Mouse (Mus musculus): ENCODE measurements around the gene Col4a3bp. TPM values are rescaled to one million over a fixed set of nuclear protein-coding genes. Genes with fewer than 3 reads are reported as not detected.

Gene Col4a3bp
- total and polyA plus RNA-seq, 2 experiments: 8.1 to 29.9 TPM

GRCm38 (mm10) chr13:96567977-96568376 lies 25.6 kb downstream of the Col4a3bp start:
- no peak overlapping the region for H3K9ac ChIP-seq (ENCODE audit: low read depth, low read length)
- WGBS: 54% methylated on average over 6 of the region's 6 CpGs
- H3K27ac ChIP-seq (replicated peaks; ENCODE audit: insufficient read depth, low read depth, low read length): peak overlapping the region; percentile 54
- no peak for TF ChIP-seq POLR2A (IDR thresholded peaks at IDR 0.05; ENCODE audit: extremely low read depth, insufficient read depth, low read length)
- TF ChIP-seq CTCF (IDR thresholded peaks at IDR 0.05; ENCODE audit: low read depth, low read length): no peak
- peaks cover 2% of the 10 kb centered on the region; the same call in 1 of the 2 replicates for H3K36me3 ChIP-seq (ENCODE audit: control insufficient read depth, insufficient read depth, low read length)
- peaks cover 20% of the 10 kb centered on the region for H3K4me1 ChIP-seq (ENCODE audit: control insufficient read depth, insufficient read depth, low read length)
- no peak overlapping the region for H3K4me3 ChIP-seq (ENCODE audit: insufficient read depth, low read depth, low read length)
- peak; percentile 66 for DNase-seq (ENCODE audit: extremely low read depth, low read depth, low spot score)
- peaks cover 18% of the 10 kb centered on the region; the same call in 1 of the 2 replicates for H3K79me2 ChIP-seq (ENCODE audit: control insufficient read depth, insufficient read depth, low read length)
- H3K27me3 ChIP-seq (ENCODE audit: control insufficient read depth, insufficient read depth, low read length): no peaks in the 10 kb centered on the region

GRCm38 (mm10) chr13:96570313-96571015 lies 28.0 kb downstream of the Col4a3bp start:
- WGBS: 25% methylated on average over 10 of the region's 10 CpGs
- Histone ChIP-seq H3K27ac (replicated peaks; ENCODE audit: insufficient read depth, low read depth, low read length) (peak overlapping the region; percentile 81), H3K4me3 (ENCODE audit: insufficient read depth, low read depth, low read length) (no peak overlapping the region), H3K4me1 (ENCODE audit: control insufficient read depth, insufficient read depth, low read length) (peaks cover 20% of the 10 kb centered on the region), H3K36me3 (ENCODE audit: control insufficient read depth, insufficient read depth, low read length) (peaks cover 2% of the 10 kb centered on the region; the same call in 1 of the 2 replicates), H3K27me3 (ENCODE audit: control insufficient read depth, insufficient read depth, low read length) (no peaks in the 10 kb centered on the region), H3K9ac (ENCODE audit: low read depth, low read length) (peak overlapping the region; percentile 55), H3K79me2 (ENCODE audit: control insufficient read depth, insufficient read depth, low read length) (peaks cover 19% of the 10 kb centered on the region; the same call in 1 of the 2 replicates)
- TF ChIP-seq POLR2A (IDR thresholded peaks at IDR 0.05; ENCODE audit: extremely low read depth, insufficient read depth, low read length): no peak
- no peak; the same call in 1 of the 2 replicates for TF ChIP-seq CTCF (IDR thresholded peaks at IDR 0.05; ENCODE audit: low read depth, low read length)
- DNase-seq (ENCODE audit: extremely low read depth, low read depth, low spot score): peak; percentile 99

GRCm38 (mm10) chr13:96571016-96571361 lies 28.6 kb downstream of the Col4a3bp start:
- peaks cover 19% of the 10 kb centered on the region; the same call in 1 of the 2 replicates for H3K79me2 ChIP-seq (ENCODE audit: control insufficient read depth, insufficient read depth, low read length)
- WGBS: 22% methylated on average over 6 of the region's 6 CpGs
- peaks cover 2% of the 10 kb centered on the region; the same call in 1 of the 2 replicates for H3K36me3 ChIP-seq (ENCODE audit: control insufficient read depth, insufficient read depth, low read length)
- no peak for DNase-seq (ENCODE audit: extremely low read depth, low read depth, low spot score)
- no peak for TF ChIP-seq CTCF (IDR thresholded peaks at IDR 0.05; ENCODE audit: low read depth, low read length)
- TF ChIP-seq POLR2A (IDR thresholded peaks at IDR 0.05; ENCODE audit: extremely low read depth, insufficient read depth, low read length): no peak
- H3K27me3 ChIP-seq (ENCODE audit: control insufficient read depth, insufficient read depth, low read length): no peaks in the 10 kb centered on the region
- peak overlapping the region; percentile 55 for H3K9ac ChIP-seq (ENCODE audit: low read depth, low read length)
- H3K4me3 ChIP-seq (ENCODE audit: insufficient read depth, low read depth, low read length): peak overlapping the region; percentile 20; the same call in 1 of the 2 replicates
- peak overlapping the region; percentile 81 for H3K27ac ChIP-seq (replicated peaks; ENCODE audit: insufficient read depth, low read depth, low read length)
- H3K4me1 ChIP-seq (ENCODE audit: control insufficient read depth, insufficient read depth, low read length): peaks cover 22% of the 10 kb centered on the region

GRCm38 (mm10) chr13:96574170-96574569 lies 31.8 kb downstream of the Col4a3bp start:
- TF ChIP-seq CTCF (IDR thresholded peaks at IDR 0.05; ENCODE audit: low read depth, low read length): no peak
- no peak for TF ChIP-seq POLR2A (IDR thresholded peaks at IDR 0.05; ENCODE audit: extremely low read depth, insufficient read depth, low read length)
- H3K9ac ChIP-seq (ENCODE audit: low read depth, low read length): no peak overlapping the region
- H3K4me1 ChIP-seq (ENCODE audit: control insufficient read depth, insufficient read depth, low read length): peaks cover 20% of the 10 kb centered on the region
- H3K27me3 ChIP-seq (ENCODE audit: control insufficient read depth, insufficient read depth, low read length): no peaks in the 10 kb centered on the region
- no peak overlapping the region for H3K27ac ChIP-seq (replicated peaks; ENCODE audit: insufficient read depth, low read depth, low read length)
- 90% methylated on average over 2 of the region's 2 CpGs for WGBS
- no peak for DNase-seq (ENCODE audit: extremely low read depth, low read depth, low spot score)
- H3K36me3 ChIP-seq (ENCODE audit: control insufficient read depth, insufficient read depth, low read length): peaks cover 2% of the 10 kb centered on the region; the same call in 1 of the 2 replicates
- H3K79me2 ChIP-seq (ENCODE audit: control insufficient read depth, insufficient read depth, low read length): peaks cover 10% of the 10 kb centered on the region; the same call in 1 of the 2 replicates
- no peak overlapping the region for H3K4me3 ChIP-seq (ENCODE audit: insufficient read depth, low read depth, low read length)

GRCm38 (mm10) chr13:96579104-96579503 lies 36.7 kb downstream of the Col4a3bp start:
- 86% methylated on average over 2 of the region's 2 CpGs for WGBS
- H3K4me1 ChIP-seq (ENCODE audit: control insufficient read depth, insufficient read depth, low read length): peaks cover 10% of the 10 kb centered on the region; the same call in 1 of the 2 replicates

GRCm38 (mm10) chr13:96579979-96580378 lies 37.6 kb downstream of the Col4a3bp start:
- TF ChIP-seq CTCF (IDR thresholded peaks at IDR 0.05; ENCODE audit: low read depth, low read length) (no peak), POLR2A (IDR thresholded peaks at IDR 0.05; ENCODE audit: extremely low read depth, insufficient read depth, low read length) (no peak)
- WGBS: 88% methylated on average over 1 of the region's 1 CpGs
- peaks cover 8% of the 10 kb centered on the region; the same call in 1 of the 2 replicates for H3K79me2 ChIP-seq (ENCODE audit: control insufficient read depth, insufficient read depth, low read length)

More at GRCm38 (mm10) chr13:96579104-96579503, 36.7 kb downstream of the Col4a3bp start:
- peaks cover 4% of the 10 kb centered on the region; the same call in 1 of the 2 replicates for H3K79me2 ChIP-seq (ENCODE audit: control insufficient read depth, insufficient read depth, low read length)
- no peak for DNase-seq (ENCODE audit: extremely low read depth, low read depth, low spot score)
- H3K27me3 ChIP-seq (ENCODE audit: control insufficient read depth, insufficient read depth, low read length): no peaks in the 10 kb centered on the region
- no peaks in the 10 kb centered on the region for H3K36me3 ChIP-seq (ENCODE audit: control insufficient read depth, insufficient read depth, low read length)
- TF ChIP-seq POLR2A (IDR thresholded peaks at IDR 0.05; ENCODE audit: extremely low read depth, insufficient read depth, low read length): no peak
- no peak for TF ChIP-seq CTCF (IDR thresholded peaks at IDR 0.05; ENCODE audit: low read depth, low read length)
- no peak overlapping the region for H3K9ac ChIP-seq (ENCODE audit: low read depth, low read length)
- no peak overlapping the region for H3K27ac ChIP-seq (replicated peaks; ENCODE audit: insufficient read depth, low read depth, low read length)
- H3K4me3 ChIP-seq (ENCODE audit: insufficient read depth, low read depth, low read length): no peak overlapping the region

More at GRCm38 (mm10) chr13:96579979-96580378, 37.6 kb downstream of the Col4a3bp start:
- DNase-seq (ENCODE audit: extremely low read depth, low read depth, low spot score): no peak
- no peaks in the 10 kb centered on the region for H3K27me3 ChIP-seq (ENCODE audit: control insufficient read depth, insufficient read depth, low read length)
- H3K4me1 ChIP-seq (ENCODE audit: control insufficient read depth, insufficient read depth, low read length): peaks cover 10% of the 10 kb centered on the region; the same call in 1 of the 2 replicates
- no peak overlapping the region for H3K4me3 ChIP-seq (ENCODE audit: insufficient read depth, low read depth, low read length)
- no peak overlapping the region for H3K9ac ChIP-seq (ENCODE audit: low read depth, low read length)
- H3K36me3 ChIP-seq (ENCODE audit: control insufficient read depth, insufficient read depth, low read length): no peaks in the 10 kb centered on the region
- H3K27ac ChIP-seq (replicated peaks; ENCODE audit: insufficient read depth, low read depth, low read length): no peak overlapping the region
